Mouse (Mus musculus) urinary bladder, adult 18-20 months (tissue): ENCODE measurements around the gene Polr1d.
A peak's percentile ranks its signal among the peaks of the same experiment; 100 is the strongest.

ENCODE experiments used
- DNase-seq, 2 experiments: peaks; one replicate each; pipeline ENCODE4 v3.0.0; 2022; ENCODE audit warnings: low spot score in 2 of 2, mixed read lengths in 2 of 2

Gene Polr1d

GRCm38 (mm10) chr5:147055572-147056245 lies 21.1 kb upstream of the Polr1d start:
- no peak for DNase-seq

GRCm38 (mm10) chr5:147056712-147057290 lies 20.0 kb upstream of the Polr1d start:
- no peak for DNase-seq

- no peak for DNase-seq
These were observed 19.0 kb upstream of the Polr1d start for GRCm38 (mm10) chr5:147057626-147058414.

- DNase-seq, result no peak
These were observed 18.2 kb upstream of the Polr1d start for GRCm38 (mm10) chr5:147058661-147059060.

GRCm38 (mm10) chr5:147059319-147059718 lies 17.5 kb upstream of the Polr1d start:
- DNase-seq, result no peak

GRCm38 (mm10) chr5:147060024-147060423 lies 16.8 kb upstream of the Polr1d start:
- DNase-seq, result no peak

GRCm38 (mm10) chr5:147063215-147063661 lies 13.6 kb upstream of the Polr1d start:
- no peak for DNase-seq

- no peak for DNase-seq
These were observed 10.7 kb upstream of the Polr1d start for GRCm38 (mm10) chr5:147066129-147066528.

- DNase-seq, result no peak
These were observed 9.9 kb upstream of the Polr1d start for GRCm38 (mm10) chr5:147066965-147067364.

GRCm38 (mm10) chr5:147068876-147069275 lies 8.0 kb upstream of the Polr1d start:
- DNase-seq, result no peak

GRCm38 (mm10) chr5:147070791-147071516 lies 5.9 kb upstream of the Polr1d start:
- DNase-seq, result no peak

GRCm38 (mm10) chr5:147071886-147072285 lies 5.0 kb upstream of the Polr1d start:
- DNase-seq, result no peak

GRCm38 (mm10) chr5:147073805-147074204 lies 3.0 kb upstream of the Polr1d start:
- no peak for DNase-seq

GRCm38 (mm10) chr5:147075103-147076025 lies 1.5 kb upstream of the Polr1d start:
- no peak for DNase-seq

- DNase-seq, result peak; percentile 97 to 98
These were observed 638 bp upstream of the Polr1d start, which contains the start of gene Lnx2 for GRCm38 (mm10) chr5:147076026-147076798. TSS of gene Lnx2 (minus strand) at chr5:147076586.

GRCm38 (mm10) chr5:147077305-147078034 lies 620 bp downstream of the Polr1d start:
- peak; percentile 91 to 94 for DNase-seq

GRCm38 (mm10) chr5:147078110-147078900 lies 1.5 kb downstream of the Polr1d start:
- no peak for DNase-seq

GRCm38 (mm10) chr5:147085201-147085894 lies 8.5 kb downstream of the Polr1d start:
- no peak for DNase-seq
